Mouse (Mus musculus): ENCODE data around the gene Pcmtd2. TPM values are rescaled to one million over a fixed set of nuclear protein-coding genes. Genes with fewer than 3 reads are reported as not detected.

The Pcmtd2 gene
- total and polyA plus RNA-seq, 3 experiments: 10.3 to 17.1 (median 14.4) TPM

DNA sequence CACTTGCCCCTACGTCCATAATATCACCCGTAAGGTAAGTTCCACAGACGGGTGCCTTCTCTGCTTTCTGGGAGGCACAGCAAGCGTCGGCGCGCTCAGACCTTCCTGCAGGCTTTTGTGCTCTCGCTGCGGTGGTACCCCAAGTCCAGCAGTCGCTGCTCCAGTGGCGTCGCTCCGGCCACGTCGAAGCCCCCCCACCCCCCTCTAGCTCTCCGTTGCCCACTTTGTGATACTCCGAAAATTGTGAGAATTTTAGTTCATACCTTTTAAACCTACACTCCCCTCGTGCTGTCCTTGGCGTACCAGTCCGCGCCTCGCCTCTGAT lies 26.8 kb downstream of the Pcmtd2 start:
- Histone ChIP-seq H3K4me1 (ENCODE audit: control insufficient read depth in 1 of 2, insufficient read depth in 2 of 2) (peaks cover 2 to 21% of the 10 kb centered on the region in 2 experiments; a peak in 2 of 4 replicates), H3K27ac (ENCODE audit: insufficient read depth, low read depth) (0 out of 2 replicates have a peak overlapping the region, but pooled peaks have one; percentile 5), H3K79me2 (replicated peaks; ENCODE audit: control insufficient read depth, extremely low read depth, insufficient read depth, poor library complexity, severe bottlenecking) (peaks cover 13% of the 10 kb centered on the region), H3K27me3 (replicated peaks) (no peaks in the 10 kb centered on the region), H3K4me2 (ENCODE audit: insufficient read depth, low read depth, poor library complexity, severe bottlenecking) (peak overlapping the region; percentile 100), H3K4me3 (replicated peaks in 1 of 3; ENCODE audit: low read depth in 2 of 3, low read length in 2 of 3, poor library complexity in 1 of 3) (peak overlapping the region; percentile 78 to 91 (median 84)), H3K9ac (ENCODE audit: insufficient read depth, low read depth) (peak overlapping the region; percentile 82), H3K9me3 (replicated peaks; ENCODE audit: low read length) (no peaks in the 10 kb centered on the region), H3K36me3 (replicated peaks in 1 of 2; ENCODE audit: control insufficient read depth in 1 of 2, insufficient read depth in 1 of 2, low read length in 1 of 2) (peaks cover 11 to 20% of the 10 kb centered on the region in 2 experiments)
- dilution Hi-C loops (cut with MboI; ENCODE audit: extremely low pct_ligation_motif_present, extremely low pct_unique_long_range_greater_than_20kb, low sequenced_read_pairs) (no loop called here), in situ Hi-C loops (cut with MboI; ENCODE audit: low pct_ligation_motif_present, low pct_unique_long_range_greater_than_20kb, low sequenced_read_pairs) (no loop called here)
- TF ChIP-seq ETS1 (conservative IDR thresholded peaks at IDR 0.05; ENCODE audit: low read depth, low read length) (no peak), USF2 (conservative IDR thresholded peaks at IDR 0.05; ENCODE audit: low read depth, low read length) (no peak), SIN3A (IDR thresholded peaks at IDR 0.05; ENCODE audit: low read length) (peak; percentile 19; the same call in 1 of the 2 replicates), MYC (IDR thresholded peaks at IDR 0.05; ENCODE audit: low read depth, low read length) (0 out of 2 replicates have a peak, but pooled peaks have one; percentile 26), PAX5 (IDR thresholded peaks at IDR 0.05; ENCODE audit: low read length) (no peak), POLR2AphosphoS2 (IDR thresholded peaks at IDR 0.05; ENCODE audit: low read depth, low read length) (no peak), MXI1 (IDR thresholded peaks at IDR 0.05; ENCODE audit: low read depth, low read length) (0 out of 2 replicates have a peak, but pooled peaks have one; percentile 18), CTCF (conservative IDR thresholded peaks at IDR 0.05 in 1 of 2, IDR thresholded peaks at IDR 0.05 in 1 of 2; ENCODE audit: low read depth in 2 of 2, low read length in 2 of 2) (no peak), HCFC1 (IDR thresholded peaks at IDR 0.05; ENCODE audit: low read depth, low read length) (no peak), JUN (IDR thresholded peaks at IDR 0.05; ENCODE audit: insufficient read depth, low read depth, low read length) (no peak), TBP (conservative IDR thresholded peaks at IDR 0.05; ENCODE audit: low read depth, low read length) (no peak), POLR2A (IDR thresholded peaks at IDR 0.05; ENCODE audit: low read depth, low read length) (no peak), ZMIZ1 (IDR thresholded peaks at IDR 0.05; ENCODE audit: low read depth, low read length) (no peak; the same call in 1 of the 2 replicates)
- DNase-seq (ENCODE audit: extremely low read depth): no peak

DNA sequence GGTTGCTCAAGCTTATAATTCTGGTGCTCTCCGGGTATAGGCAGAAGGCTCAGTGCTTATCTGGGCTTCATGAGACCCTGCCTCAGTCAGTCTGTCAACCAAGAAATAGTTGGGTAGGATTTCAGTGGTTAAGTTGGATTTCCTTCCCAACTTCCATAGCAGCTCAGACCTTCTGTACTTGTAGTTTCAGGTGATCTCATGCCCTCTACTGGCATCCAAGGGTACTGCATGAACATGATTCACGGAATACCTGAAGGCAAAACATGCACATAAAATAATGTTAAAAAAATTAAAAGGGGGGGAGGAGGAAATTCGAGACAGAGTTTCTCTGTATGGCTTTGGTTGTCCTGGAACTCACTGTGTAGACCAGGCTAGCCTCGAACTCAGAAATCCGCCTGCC lies 29.3 kb downstream of the Pcmtd2 start:
- no peak overlapping the region for H3K4me3 ChIP-seq (replicated peaks in 1 of 3; ENCODE audit: low read depth in 2 of 3, low read length in 2 of 3, poor library complexity in 1 of 3)
- peak; percentile 64 for DNase-seq (ENCODE audit: extremely low read depth)
- no peak overlapping the region for H3K9ac ChIP-seq (ENCODE audit: insufficient read depth, low read depth)
- dilution Hi-C loops (cut with MboI; ENCODE audit: extremely low pct_ligation_motif_present, extremely low pct_unique_long_range_greater_than_20kb, low sequenced_read_pairs): no loop called here
- peaks cover 14 to 32% of the 10 kb centered on the region in 2 experiments for H3K36me3 ChIP-seq (replicated peaks in 1 of 2; ENCODE audit: control insufficient read depth in 1 of 2, insufficient read depth in 1 of 2, low read length in 1 of 2)
- H3K9me3 ChIP-seq (replicated peaks; ENCODE audit: low read length): no peaks in the 10 kb centered on the region
- in situ Hi-C loops (cut with MboI; ENCODE audit: low pct_ligation_motif_present, low pct_unique_long_range_greater_than_20kb, low sequenced_read_pairs): loop anchor here (5.0 kb wide), 1 partner anchor 145 kb away; no protein-coding TSS in a partner anchor
- TF ChIP-seq MYC (IDR thresholded peaks at IDR 0.05; ENCODE audit: low read depth, low read length) (no peak), CTCF (conservative IDR thresholded peaks at IDR 0.05 in 1 of 2, IDR thresholded peaks at IDR 0.05 in 1 of 2; ENCODE audit: low read depth in 2 of 2, low read length in 2 of 2) (peak; percentile 80 to 88), TCF12 (IDR thresholded peaks at IDR 0.05; ENCODE audit: low read depth, low read length) (no peak), HCFC1 (IDR thresholded peaks at IDR 0.05; ENCODE audit: low read depth, low read length) (no peak), RAD21 (IDR thresholded peaks at IDR 0.05; ENCODE audit: low read depth, low read length) (peak; percentile 76), USF1 (IDR thresholded peaks at IDR 0.05; ENCODE audit: low read depth, low read length) (no peak), IRF4 (IDR thresholded peaks at IDR 0.05; ENCODE audit: low read depth, low read length) (peak; percentile 20; the same call in 1 of the 2 replicates), SMC3 (IDR thresholded peaks at IDR 0.05; ENCODE audit: low read depth, low read length) (peak; percentile 73)
- peaks cover 2 to 26% of the 10 kb centered on the region in 2 experiments; a peak in 2 of 4 replicates for H3K4me1 ChIP-seq (ENCODE audit: control insufficient read depth in 1 of 2, insufficient read depth in 2 of 2)
- peaks cover 13% of the 10 kb centered on the region for H3K79me2 ChIP-seq (replicated peaks; ENCODE audit: control insufficient read depth, extremely low read depth, insufficient read depth, poor library complexity, severe bottlenecking)
- H3K27ac ChIP-seq (ENCODE audit: insufficient read depth, low read depth): no peak overlapping the region
- H3K4me2 ChIP-seq (ENCODE audit: insufficient read depth, low read depth, poor library complexity, severe bottlenecking): no peak overlapping the region
- no peaks in the 10 kb centered on the region for H3K27me3 ChIP-seq (replicated peaks)

Measured in CH12.LX (cell line).